Mouse (Mus musculus) c-Kit-positive CD71-negative TER-119-negative erythroid progenitor cells, embryonic 14.5 days (primary cell): ENCODE data around the gene Ap1s1.

Experiments used
- DNase-seq: peaks from one replicate; pipeline ENCODE4 v3.0.0-alpha.2; 2013; ENCODE audit warnings: low read depth

Gene Ap1s1

GRCm38 (mm10) chr5:137045402-137046323 lies at the start of gene Ap1s1:
Gene Ap1s1, minus strand, starts transcription at chr5:137046135.
- DNase-seq = peak; percentile 93

- no peak for DNase-seq
These were observed 49.2 kb upstream of the Ap1s1 start for GRCm38 (mm10) chr5:137095135-137095534.

GRCm38 (mm10) chr5:137093720-137094119 lies 47.8 kb upstream of the Ap1s1 start:
- DNase-seq = no peak

GRCm38 (mm10) chr5:137091560-137091959 lies 45.6 kb upstream of the Ap1s1 start:
- no peak for DNase-seq

GRCm38 (mm10) chr5:137090870-137091269 lies 44.9 kb upstream of the Ap1s1 start:
- DNase-seq = no peak

GRCm38 (mm10) chr5:137087410-137087809 lies 41.5 kb upstream of the Ap1s1 start:
- no peak for DNase-seq

- DNase-seq = no peak
These were observed 39.8 kb upstream of the Ap1s1 start for GRCm38 (mm10) chr5:137085731-137086130.

- DNase-seq = no peak
These were observed 39.1 kb upstream of the Ap1s1 start for GRCm38 (mm10) chr5:137085021-137085420.

- DNase-seq = no peak
These were observed 37.1 kb upstream of the Ap1s1 start for GRCm38 (mm10) chr5:137083051-137083450.

- DNase-seq = no peak
These were observed 33.9 kb upstream of the Ap1s1 start for GRCm38 (mm10) chr5:137079849-137080248.

- DNase-seq = no peak
These were observed 32.7 kb upstream of the Ap1s1 start for GRCm38 (mm10) chr5:137078616-137079015.

- no peak for DNase-seq
These were observed 32.1 kb upstream of the Ap1s1 start for GRCm38 (mm10) chr5:137078041-137078440.

- no peak for DNase-seq
These were observed 31.3 kb upstream of the Ap1s1 start for GRCm38 (mm10) chr5:137077187-137077586.

GRCm38 (mm10) chr5:137076191-137076930 lies 30.4 kb upstream of the Ap1s1 start:
- no peak for DNase-seq

GRCm38 (mm10) chr5:137075726-137076125 lies 29.8 kb upstream of the Ap1s1 start:
- DNase-seq = no peak

- DNase-seq = no peak
These were observed 28.3 kb upstream of the Ap1s1 start for GRCm38 (mm10) chr5:137074191-137074651.

GRCm38 (mm10) chr5:137073141-137073540 lies 27.2 kb upstream of the Ap1s1 start:
- DNase-seq = no peak

- peak; percentile 31 for DNase-seq
These were observed 26.4 kb upstream of the Ap1s1 start, which contains the start of gene Serpine1 for GRCm38 (mm10) chr5:137072079-137072960. Gene Serpine1, minus strand, starts transcription at chr5:137072268.

- no peak for DNase-seq
These were observed 25.1 kb upstream of the Ap1s1 start for GRCm38 (mm10) chr5:137070881-137071605.

- no peak for DNase-seq
These were observed 22.8 kb upstream of the Ap1s1 start for GRCm38 (mm10) chr5:137068711-137069110.

- DNase-seq = no peak
These were observed 20.0 kb upstream of the Ap1s1 start for GRCm38 (mm10) chr5:137065923-137066322.
